Mouse (Mus musculus) cortical plate, adult 2 months (tissue): Measurements from ENCODE around the gene 1700007K13Rik. TPM values are rescaled to one million over a fixed set of nuclear protein-coding genes. Genes with fewer than 3 reads are reported as not detected.
"Not testable (repeated sequence)": the region's sequence is repeated elsewhere in the genome, so short reads cannot be mapped to it uniquely, and the experiment has no call there.

Source experiments
- H3K27ac ChIP-seq: fragments of 200-500 bp; 2 replicates; pipeline ENCODE4 v1.5.1; 2012; ENCODE audit warnings: low read length, control low read depth, inconsistent platforms; ENCODE audit not compliant: insufficient read depth
- H3K4me1 ChIP-seq: fragments of 200-500 bp; 2 replicates; pipeline ENCODE4 v1.6.1; 2011; ENCODE audit warnings: low read length; ENCODE audit not compliant: control insufficient read depth, insufficient read depth
- H3K4me3 ChIP-seq: fragments of 200-500 bp; 2 replicates; pipeline ENCODE4 v1.5.1; 2011; ENCODE audit warnings: mild to moderate bottlenecking, low read length, control low read depth; ENCODE audit not compliant: insufficient read depth
- CTCF ChIP-seq: fragments of 200-500 bp; IDR thresholded peaks from 2 replicates; pipeline ENCODE4 v1.5.1; 2011; ENCODE audit warnings: mild to moderate bottlenecking, control low read depth, low read length; ENCODE audit not compliant: insufficient read depth; ENCODE audit errors: extremely low read depth
- POLR2A ChIP-seq: fragments of 200-500 bp; IDR thresholded peaks from 2 replicates; pipeline ENCODE4 v1.6.1; 2011; ENCODE audit warnings: mild to moderate bottlenecking, low read length, control low read depth; ENCODE audit not compliant: insufficient read depth; ENCODE audit errors: extremely low read depth
- polyA plus RNA-seq: library from polyadenylated mRNA; depleted of rRNA; stranded (reverse); fragments of >200 nt; gene quantifications from 2 replicates; pipeline ENCODE4 v1.2.3, GENCODE M21; 2012

The 1700007K13Rik gene
- polyA plus RNA-seq, 1 experiment = 4.4 TPM

- TF ChIP-seq POLR2A (no peak), CTCF (no peak)
Observed at GRCm38 (mm10) chr2:28497561-28497960, 31.4 kb upstream of the 1700007K13Rik start.

GRCm38 (mm10) chr2:28496671-28497070, 30.5 kb upstream of the 1700007K13Rik start, which contains the start of gene Gbgt1:
TSS of gene Gbgt1 (plus strand) at chr2:28496891.
- no peak within 1 kb of the TSS for H3K27ac ChIP-seq
- H3K4me1 ChIP-seq = no peaks in the 10 kb centered on the region
- TF ChIP-seq CTCF = no peak
- TF ChIP-seq POLR2A = no peak
- no peak within 1 kb of the TSS for H3K4me3 ChIP-seq

More at GRCm38 (mm10) chr2:28497561-28497960, 31.4 kb upstream of the 1700007K13Rik start:
- no peak overlapping the region for H3K4me3 ChIP-seq
- no peaks in the 10 kb centered on the region for H3K4me1 ChIP-seq
- no peak overlapping the region for H3K27ac ChIP-seq

GRCm38 (mm10) chr2:28495801-28496595, 29.9 kb upstream of the 1700007K13Rik start:
- Histone ChIP-seq H3K4me1 (no peaks in the 10 kb centered on the region), H3K27ac (no peak overlapping the region), H3K4me3 (no peak overlapping the region)
- TF ChIP-seq CTCF (no peak), POLR2A (no peak)

- no peak overlapping the region for H3K27ac ChIP-seq
- no peaks in the 10 kb centered on the region for H3K4me1 ChIP-seq
- H3K4me3 ChIP-seq = no peak overlapping the region
- no peak for TF ChIP-seq POLR2A
- peak; percentile 44; the same call in 1 of the 2 replicates for TF ChIP-seq CTCF
Observed at GRCm38 (mm10) chr2:28495207-28495756, 29.1 kb upstream of the 1700007K13Rik start.

- TF ChIP-seq CTCF (no peak), POLR2A (no peak)
- no peak overlapping the region for H3K27ac ChIP-seq
Observed at GRCm38 (mm10) chr2:28494521-28494920, 28.4 kb upstream of the 1700007K13Rik start.

GRCm38 (mm10) chr2:28483861-28484260, 17.7 kb upstream of the 1700007K13Rik start:
- Histone ChIP-seq H3K4me1 (no peaks in the 10 kb centered on the region), H3K4me3 (no peak overlapping the region), H3K27ac (no peak overlapping the region)
- TF ChIP-seq CTCF = no peak
- TF ChIP-seq POLR2A = no peak

More at GRCm38 (mm10) chr2:28494521-28494920, 28.4 kb upstream of the 1700007K13Rik start:
- Histone ChIP-seq H3K4me1 (no peaks in the 10 kb centered on the region), H3K4me3 (no peak overlapping the region)

- H3K27ac ChIP-seq = no peak overlapping the region
- no peak for TF ChIP-seq CTCF
- no peak for TF ChIP-seq POLR2A
- no peaks in the 10 kb centered on the region for H3K4me1 ChIP-seq
- H3K4me3 ChIP-seq = no peak overlapping the region
Observed at GRCm38 (mm10) chr2:28479208-28480204, 13.4 kb upstream of the 1700007K13Rik start.

- H3K27ac ChIP-seq = not testable (repeated sequence)
Observed at GRCm38 (mm10) chr2:28477993-28478392, 11.9 kb upstream of the 1700007K13Rik start.

GRCm38 (mm10) chr2:28472011-28472410, 5.9 kb upstream of the 1700007K13Rik start:
- H3K4me1 ChIP-seq, H3K4me3 ChIP-seq, H3K27ac ChIP-seq: not testable (repeated sequence)

More at GRCm38 (mm10) chr2:28477993-28478392, 11.9 kb upstream of the 1700007K13Rik start:
- H3K4me1 ChIP-seq, H3K4me3 ChIP-seq: not testable (repeated sequence)
